Mouse (Mus musculus): Measurements from ENCODE around the gene Asns.
A peak's percentile ranks its signal among the peaks of the same experiment; 100 is the strongest.
"Not testable (repeated sequence)": the region's sequence is repeated elsewhere in the genome, so short reads cannot be mapped to it uniquely, and the experiment has no call there.

The Asns gene

DNA sequence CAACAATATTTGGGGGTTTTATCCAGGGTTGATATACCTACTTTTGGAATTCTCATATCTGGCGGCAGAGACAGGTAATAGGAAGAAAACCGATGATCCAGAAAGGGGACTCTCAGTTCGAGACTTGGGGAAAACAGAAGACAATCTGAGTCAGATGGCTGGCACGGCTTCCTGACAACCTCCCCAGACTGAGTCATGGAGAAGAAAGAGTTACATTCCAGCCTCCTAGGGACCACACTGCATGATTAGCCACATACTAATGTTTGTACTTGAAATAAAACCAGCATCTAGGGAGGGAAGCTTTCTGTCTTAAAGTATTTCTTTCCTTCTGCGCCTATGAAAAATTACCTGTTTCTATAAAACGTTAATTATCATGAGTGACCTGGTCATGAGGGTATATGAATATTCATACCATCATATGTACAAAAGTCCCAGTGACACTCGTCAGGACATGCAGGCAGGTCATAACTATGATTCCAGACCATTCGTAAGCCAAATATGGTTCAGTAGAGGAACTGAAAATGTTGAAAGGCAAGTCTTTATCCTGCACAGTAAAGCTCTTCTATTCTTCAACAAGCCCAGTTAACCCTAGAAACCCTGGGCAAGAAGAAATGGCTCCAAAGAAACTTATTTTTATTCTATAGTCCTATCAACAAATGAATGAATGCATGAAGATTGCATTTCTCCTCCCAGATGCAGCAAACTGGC, 16.7 kb downstream of the Asns start:
- DNase-seq (ENCODE audit: low read depth, low spot score): no peak

DNA sequence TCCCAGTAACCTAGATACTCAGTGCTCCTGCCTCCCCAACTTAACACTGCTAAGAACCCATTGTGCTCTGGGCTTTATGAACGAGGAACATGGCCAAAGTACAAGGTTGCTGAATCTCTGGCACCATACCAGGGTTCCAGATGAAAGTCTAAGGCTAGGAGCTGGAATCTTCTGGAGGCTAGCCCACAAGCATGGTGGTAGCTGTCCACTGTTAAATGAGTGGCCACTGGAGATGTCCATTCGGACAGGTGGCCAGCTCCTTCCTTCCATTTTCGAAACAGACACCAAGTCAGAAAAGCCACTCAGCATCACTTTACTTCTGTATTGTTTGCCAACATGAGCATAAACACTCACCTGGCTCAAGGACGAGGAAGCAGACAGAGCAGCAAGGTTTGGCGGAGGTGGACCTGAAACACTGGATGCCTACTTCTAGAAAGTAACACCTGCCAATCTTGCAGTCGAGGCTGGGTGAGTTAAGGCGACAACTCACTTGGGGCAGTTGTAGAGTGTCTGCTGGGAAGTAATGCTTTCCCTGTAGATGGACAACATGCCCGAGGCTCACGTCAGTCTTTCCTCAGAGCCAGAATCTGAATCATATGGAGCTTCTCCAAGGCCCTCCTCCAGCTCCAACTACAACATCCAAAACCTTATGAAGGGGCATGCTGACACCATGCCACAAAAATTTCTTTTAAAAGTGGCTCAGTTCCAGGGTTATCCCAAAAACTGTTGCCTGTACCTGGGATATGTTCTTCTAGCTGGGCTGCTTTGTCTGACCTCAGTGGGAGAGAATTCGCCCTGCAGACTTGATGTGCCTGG, 20.4 kb downstream of the Asns start:
- no peak for DNase-seq (ENCODE audit: low read depth, low spot score)

GRCm38 (mm10) chr6:7671429-7671828, 21.6 kb downstream of the Asns start:
- no peak for DNase-seq (ENCODE audit: low read depth, low spot score)

- DNase-seq (ENCODE audit: low read depth, low spot score): no peak
Observed at GRCm38 (mm10) chr6:7670588-7670987, 22.5 kb downstream of the Asns start.

- no peak for DNase-seq (ENCODE audit: low read depth, low spot score)
Observed at GRCm38 (mm10) chr6:7669721-7670120, 23.3 kb downstream of the Asns start.

- no peak for DNase-seq (ENCODE audit: low read depth, low spot score)
Observed at GRCm38 (mm10) chr6:7668332-7668731, 24.7 kb downstream of the Asns start.

DNA sequence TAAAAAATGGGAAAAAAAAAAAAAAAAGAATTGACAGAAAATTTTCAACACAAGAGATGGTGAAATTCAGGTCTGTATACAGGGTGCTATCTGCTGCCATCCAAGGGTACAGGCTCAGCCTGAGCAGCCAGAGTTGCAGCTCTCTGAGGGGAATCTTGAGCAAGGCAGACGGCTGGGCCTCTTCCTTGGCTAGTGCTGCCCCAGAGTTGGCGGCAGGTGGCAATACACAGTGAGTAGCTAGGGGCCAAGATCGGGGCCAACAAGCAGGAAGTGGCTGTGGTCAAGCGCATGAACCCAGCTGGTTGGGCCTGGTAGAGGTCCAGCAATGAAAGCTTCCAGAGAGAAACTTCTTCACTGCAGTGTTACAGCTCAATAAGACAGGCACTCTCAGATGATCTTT, 27.2 kb downstream of the Asns start:
- DNase-seq (ENCODE audit: low read depth, low spot score): not testable (repeated sequence)

GRCm38 (mm10) chr6:7661455-7661854, 31.6 kb downstream of the Asns start:
- no peak for DNase-seq (ENCODE audit: low read depth, low spot score)

GRCm38 (mm10) chr6:7660377-7661080, 32.5 kb downstream of the Asns start:
- DNase-seq (ENCODE audit: low read depth, low spot score): peak; percentile 11

DNA sequence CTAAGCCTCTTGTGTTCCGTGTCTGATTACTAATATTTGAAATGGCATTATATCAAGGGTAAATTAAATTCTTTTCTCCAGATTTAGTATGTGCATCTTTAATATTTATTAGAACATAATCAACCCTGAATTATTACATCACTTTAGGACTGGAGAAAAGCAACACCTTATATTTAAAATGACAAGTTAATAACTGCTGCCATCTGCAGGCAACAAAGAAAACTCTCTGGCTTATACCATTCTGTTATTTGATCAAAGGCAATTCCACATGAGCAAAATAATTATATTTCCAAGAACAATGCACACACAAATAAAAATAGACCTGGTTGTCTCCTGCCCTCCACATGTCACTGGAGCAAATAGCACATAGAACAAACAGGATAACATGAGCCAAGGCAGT, 36.5 kb downstream of the Asns start:
- DNase-seq (ENCODE audit: low read depth, low spot score): no peak

GRCm38 (mm10) chr6:7648458-7648857, 44.6 kb downstream of the Asns start:
- DNase-seq (ENCODE audit: low read depth, low spot score): no peak
